Mouse (Mus musculus): ENCODE measurements around the gene Gm4177. TPM values are rescaled to one million over a fixed set of nuclear protein-coding genes. Genes with fewer than 3 reads are reported as not detected.

The Gm4177 gene
- polyA plus RNA-seq (2012; ENCODE audit: low replicate concordance): not detected in 2 replicates

DNA sequence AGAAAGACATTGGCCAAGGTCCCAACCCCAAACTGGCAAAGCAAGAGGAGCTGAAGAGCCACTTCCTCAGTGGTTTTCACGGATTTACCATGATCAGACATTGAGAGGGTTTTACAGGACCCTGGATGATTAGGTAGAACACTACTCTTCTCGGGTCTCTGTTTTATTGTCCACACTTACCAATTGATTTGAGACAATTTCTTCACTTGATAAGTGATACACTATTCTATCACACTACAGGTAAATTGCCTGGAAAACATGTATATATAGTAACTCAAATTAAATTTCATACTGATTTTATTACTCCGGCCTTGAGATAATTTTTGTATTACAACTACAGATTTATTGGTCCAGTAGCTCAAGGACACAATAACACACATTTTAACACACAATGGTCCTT, at the start of gene Gm4177:
Gm4177 (minus strand) TSS at position 101 of the 400 bp plus-strand sequence.

DNA sequence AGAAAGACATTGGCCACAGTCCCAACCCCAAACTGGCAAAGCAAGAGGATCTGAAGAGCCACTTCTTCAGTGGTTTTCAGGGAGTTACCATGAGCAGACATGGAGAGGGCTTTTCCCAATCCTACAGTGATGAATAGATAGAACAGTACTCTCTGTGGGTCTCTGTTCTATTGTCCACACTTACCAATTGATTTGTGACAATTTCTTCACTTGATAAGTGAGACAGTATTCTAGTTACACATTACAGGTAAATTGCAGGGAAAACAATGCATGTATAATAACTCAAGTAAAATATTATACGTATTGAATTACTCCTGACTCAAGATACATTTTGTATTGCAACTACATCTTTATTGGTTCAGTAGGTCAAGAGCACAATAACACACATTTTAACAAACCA, 47.6 kb upstream of the Gm4177 start, which contains the start of gene Gm5725:
Gm5725 (minus strand) TSS at position 101 of the 400 bp plus-strand sequence.

GRCm38 (mm10) chr7:21832051-21832450, 35.5 kb upstream of the Gm4177 start, which contains the start of gene Vmn1r135:
Vmn1r135 (plus strand) TSS chr7:21832351.

DNA sequence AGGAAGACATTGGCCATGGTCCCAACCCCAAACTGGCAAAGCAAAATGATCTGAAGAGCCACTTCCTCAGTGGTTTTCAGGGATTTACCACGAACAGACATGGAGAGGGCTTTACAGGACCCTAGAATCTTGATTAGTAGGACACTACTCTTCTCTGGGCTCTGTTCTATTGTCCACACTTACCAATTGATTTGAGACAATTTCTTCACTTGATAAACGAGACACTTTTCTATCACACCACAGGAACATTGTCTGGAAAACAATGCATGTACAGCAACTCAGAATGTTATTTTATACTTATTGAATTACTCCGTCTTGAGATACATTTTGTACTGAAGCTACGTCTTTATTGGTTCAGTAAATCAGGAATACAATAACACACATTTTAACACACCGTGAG, 35.2 kb downstream of the Gm4177 start, which contains the start of gene Gm4175:
Gm4175 (minus strand) TSS at position 101 of the 400 bp plus-strand sequence.

Other genes with a start within 250 kb of the Gm4177 start
- not detected in 2 replicates for gene Vmn1r132, start 182.6 kb downstream of the Gm4177 start, polyA plus RNA-seq (2012; ENCODE audit: low replicate concordance)
- not detected in 2 replicates for gene Gm4175, start 35.3 kb downstream of the Gm4177 start, polyA plus RNA-seq (2012; ENCODE audit: low replicate concordance)
- gene Vmn1r135, start 35.6 kb upstream of the Gm4177 start, polyA plus RNA-seq (2012; ENCODE audit: low replicate concordance): not detected in 2 replicates
- not detected in 2 replicates for gene Gm5725, start 47.5 kb upstream of the Gm4177 start, polyA plus RNA-seq (2012; ENCODE audit: low replicate concordance)
- not detected in 2 replicates for gene Gm5891, start 124.6 kb upstream of the Gm4177 start, polyA plus RNA-seq (2012; ENCODE audit: low replicate concordance)
- not detected in 2 replicates for gene Vmn1r137, start 197.9 kb upstream of the Gm4177 start, polyA plus RNA-seq (2012; ENCODE audit: low replicate concordance)
- not detected in 2 replicates for gene Vmn1r138, start 232.2 kb upstream of the Gm4177 start, polyA plus RNA-seq (2012; ENCODE audit: low replicate concordance)

Measured in hematopoietic multipotent progenitor cell, adult 10-12 weeks (in vitro differentiated cells).